Mouse (Mus musculus) lung, embryonic 16.5 days (tissue): Measurements from ENCODE around the gene Tubb2a. TPM values are rescaled to one million over a fixed set of nuclear protein-coding genes. Genes with fewer than 3 reads are reported as not detected.
A peak's percentile ranks its signal among the peaks of the same experiment; 100 is the strongest.
"Not testable (repeated sequence)": the region's sequence is repeated elsewhere in the genome, so short reads cannot be mapped to it uniquely, and the experiment has no call there.

Source experiments
- ATAC-seq: fragments of 200-750 bp; cut with Nextera tagmentation; 2 replicates; pipeline ENCODE4 v1.8.0; 2017; ENCODE audit warnings: low read depth, mild to moderate bottlenecking, moderate library complexity
- H3K27ac ChIP-seq: fragments of 300-500 bp; sonication (generic); 2 replicates; pipeline ENCODE4 v1.5.1; 2014; ENCODE audit warnings: mild to moderate bottlenecking, control low read depth, low read length
- H3K27me3 ChIP-seq: fragments of 300-500 bp; sonication (generic); 2 replicates; pipeline ENCODE4 v1.6.1; 2014; ENCODE audit warnings: low read depth, low read length, mixed read lengths; ENCODE audit not compliant: control insufficient read depth, insufficient read depth
- H3K36me3 ChIP-seq: fragments of 300-500 bp; sonication (generic); 2 replicates; pipeline ENCODE4 v1.6.1; 2014; ENCODE audit warnings: low read length; ENCODE audit not compliant: control insufficient read depth, insufficient read depth
- H3K4me1 ChIP-seq: fragments of 300-500 bp; sonication (generic); replicated peaks from 2 replicates; pipeline ENCODE4 v1.6.1; 2014; ENCODE audit warnings: low read length, mixed read lengths; ENCODE audit not compliant: control insufficient read depth, insufficient read depth
- H3K4me2 ChIP-seq: fragments of 300-500 bp; sonication (generic); 2 replicates; pipeline ENCODE4 v1.6.1; 2014; ENCODE audit warnings: low read depth, low read length, control low read depth
- H3K4me3 ChIP-seq: fragments of 300-500 bp; sonication (generic); 2 replicates; pipeline ENCODE4 v1.5.1; 2014; ENCODE audit warnings: mild to moderate bottlenecking, low read length, control low read depth
- H3K9ac ChIP-seq: fragments of 300-500 bp; sonication (generic); 2 replicates; pipeline ENCODE4 v1.6.1; 2014; ENCODE audit warnings: low read length, control low read depth
- H3K9me3 ChIP-seq: fragments of 300-500 bp; sonication (generic); 2 replicates; pipeline ENCODE4 v1.6.1; 2016; ENCODE audit warnings: low read length; ENCODE audit not compliant: control insufficient read depth
- WGBS: fragments of 180-500 bp; shearing (Covaris S2); extraction: QIAGEN DNeasy Blood & Tissue Kit; methylation state at CpG from one replicate; pipeline ENCODE4 v1.1.7; 2014; 5-methylcytosine and 5-hydroxymethylcytosine counted together
- polyA plus RNA-seq: library from polyadenylated mRNA; unstranded; fragments of >200 nt; fragmentation: Nextera tagmentation; extraction: Ambion mirVana; gene quantifications from 2 replicates; pipeline ENCODE4 v1.2.1, GENCODE M21; 2015

Tubb2a gene
- polyA plus RNA-seq, 1 experiment from 2014 or later: 185 TPM

- Histone ChIP-seq H3K4me1 (peaks cover 15% of the 10 kb centered on the region), H3K4me2 (no peak overlapping the region), H3K27me3 (no peaks in the 10 kb centered on the region), H3K36me3 (no peaks in the 10 kb centered on the region), H3K27ac (no peak overlapping the region), H3K9ac (no peak overlapping the region), H3K4me3 (no peak overlapping the region), H3K9me3 (no peaks in the 10 kb centered on the region)
- WGBS: 72% methylated on average over 4 of the region's 4 CpGs
- ATAC-seq: no peak
Observed at GRCm38 (mm10) chr13:34081926-34082325, 4.1 kb upstream of the Tubb2a start.

DNA sequence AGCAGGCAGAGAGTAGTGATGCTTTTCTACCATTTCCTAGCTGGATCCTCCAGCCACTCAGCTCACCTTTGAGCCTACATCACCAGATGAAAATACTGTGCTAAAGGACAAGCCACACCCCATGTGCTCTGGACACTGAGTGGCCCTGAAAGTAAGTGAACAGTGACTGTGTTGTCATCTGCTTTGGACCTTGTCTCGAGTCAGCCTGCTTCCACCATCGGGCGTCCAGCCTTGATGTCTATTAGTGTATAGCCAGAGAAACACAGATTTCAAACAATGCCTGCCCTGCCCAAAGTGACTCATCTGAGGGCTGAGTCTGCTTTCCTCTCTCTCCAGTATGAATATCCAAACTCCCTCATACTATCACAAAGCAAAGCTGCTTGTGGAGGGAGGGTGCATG is 2.0 kb upstream of the Tubb2a start:
- Histone ChIP-seq H3K4me2 (no peak overlapping the region), H3K36me3 (no peaks in the 10 kb centered on the region; the same call in none of the 2 replicates)

DNA sequence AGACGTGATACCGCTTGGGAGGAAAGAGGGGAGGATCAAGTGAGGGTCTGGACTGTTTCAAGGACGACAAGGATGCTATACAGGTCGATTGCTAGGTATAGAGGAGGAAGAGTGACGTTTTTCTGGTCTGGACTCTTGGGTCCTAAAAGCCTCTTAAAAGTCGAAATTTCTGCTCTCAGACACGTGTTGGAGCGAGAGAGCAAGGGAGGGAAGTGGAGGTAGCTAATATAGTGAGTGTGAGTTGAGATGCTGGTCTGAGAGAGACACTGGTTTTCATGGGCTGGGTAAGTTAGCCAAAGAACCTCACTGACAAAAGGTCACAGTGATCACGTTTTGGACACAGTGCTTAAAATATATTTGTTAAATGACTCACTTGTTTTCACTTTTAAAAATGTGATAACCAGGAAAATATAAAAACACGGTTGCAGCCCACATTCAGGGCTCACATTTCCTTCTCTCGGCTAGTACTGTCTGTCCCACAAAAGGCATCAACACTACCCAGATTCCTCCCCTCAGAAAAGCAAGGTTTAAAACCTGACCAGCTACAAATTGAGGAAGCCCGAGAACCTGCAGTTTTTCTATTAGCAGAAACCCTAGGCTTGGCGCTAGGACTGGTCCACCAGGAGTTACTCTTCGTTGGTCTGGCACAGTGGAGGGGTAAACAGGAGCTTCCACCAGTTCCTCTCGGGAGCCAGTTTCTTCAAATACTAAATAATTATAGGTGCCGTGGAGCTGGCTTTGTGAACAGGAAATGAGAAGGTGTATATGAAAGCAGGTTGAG is 883 bp upstream of the Tubb2a start:
- Histone ChIP-seq H3K9me3 (no peaks in the 10 kb centered on the region), H3K4me1 (peaks cover 14% of the 10 kb centered on the region), H3K27ac (no peak overlapping the region), H3K36me3 (peaks cover under 1% of the 10 kb centered on the region), H3K9ac (peak overlapping the region; percentile 85), H3K27me3 (no peaks in the 10 kb centered on the region), H3K4me3 (peak overlapping the region; percentile 75), H3K4me2 (peak overlapping the region; percentile 74)
- WGBS: 32% methylated on average over 16 of the region's 16 CpGs
- 0 out of 2 replicates have a peak, but pooled peaks have one; percentile 8 for ATAC-seq

More for the DNA sequence above, 2.0 kb upstream of the Tubb2a start:
- no peak overlapping the region for H3K27ac ChIP-seq
- H3K4me3 ChIP-seq: no peak overlapping the region
- ATAC-seq: no peak
- H3K27me3 ChIP-seq: no peaks in the 10 kb centered on the region
- no peaks in the 10 kb centered on the region for H3K9me3 ChIP-seq
- H3K9ac ChIP-seq: no peak overlapping the region
- 70% methylated on average over 3 of the region's 3 CpGs for WGBS
- peaks cover 20% of the 10 kb centered on the region for H3K4me1 ChIP-seq

GRCm38 (mm10) chr13:34076561-34077491 is 981 bp downstream of the Tubb2a start:
- Histone ChIP-seq H3K9me3 (no peaks in the 10 kb centered on the region), H3K4me3 (peak overlapping the region; percentile 75), H3K9ac (peak overlapping the region; percentile 85), H3K4me2 (peak overlapping the region; percentile 74), H3K27me3 (no peaks in the 10 kb centered on the region), H3K36me3 (peaks cover 2% of the 10 kb centered on the region), H3K4me1 (peaks cover 14% of the 10 kb centered on the region), H3K27ac (no peak overlapping the region)
- peak; percentile 54 for ATAC-seq
- WGBS: 32% methylated on average over 20 of the region's 20 CpGs

- WGBS: 85% methylated on average over 6 of the region's 6 CpGs
Observed at GRCm38 (mm10) chr13:34075893-34076292, 1.9 kb downstream of the Tubb2a start.

DNA sequence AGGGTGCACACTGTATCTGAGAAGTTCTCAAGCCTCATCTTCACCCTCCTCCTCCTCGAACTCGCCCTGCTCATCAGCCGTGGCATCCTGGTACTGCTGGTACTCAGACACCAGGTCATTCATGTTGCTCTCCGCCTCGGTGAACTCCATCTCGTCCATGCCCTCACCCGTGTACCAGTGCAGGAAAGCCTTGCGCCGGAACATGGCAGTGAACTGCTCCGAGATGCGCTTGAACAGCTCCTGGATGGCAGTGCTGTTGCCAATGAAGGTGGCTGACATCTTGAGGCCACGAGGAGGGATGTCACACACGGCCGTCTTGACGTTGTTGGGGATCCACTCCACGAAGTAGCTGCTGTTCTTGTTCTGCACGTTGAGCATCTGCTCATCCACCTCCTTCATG is 3.4 kb downstream of the Tubb2a start:
- 98% methylated on average over 9 of the region's 17 CpGs for WGBS
- not testable (repeated sequence) for H3K9me3 ChIP-seq, H3K27me3 ChIP-seq, ATAC-seq, H3K4me2 ChIP-seq, H3K36me3 ChIP-seq, H3K27ac ChIP-seq, H3K4me3 ChIP-seq, H3K9ac ChIP-seq
- peaks cover 19% of the 10 kb centered on the region for H3K4me1 ChIP-seq

More at GRCm38 (mm10) chr13:34075893-34076292, 1.9 kb downstream of the Tubb2a start:
- not testable (repeated sequence) for H3K4me3 ChIP-seq, H3K27me3 ChIP-seq, H3K27ac ChIP-seq, H3K9me3 ChIP-seq, H3K36me3 ChIP-seq, H3K4me2 ChIP-seq, ATAC-seq, H3K9ac ChIP-seq
- H3K4me1 ChIP-seq: peaks cover 14% of the 10 kb centered on the region

DNA sequence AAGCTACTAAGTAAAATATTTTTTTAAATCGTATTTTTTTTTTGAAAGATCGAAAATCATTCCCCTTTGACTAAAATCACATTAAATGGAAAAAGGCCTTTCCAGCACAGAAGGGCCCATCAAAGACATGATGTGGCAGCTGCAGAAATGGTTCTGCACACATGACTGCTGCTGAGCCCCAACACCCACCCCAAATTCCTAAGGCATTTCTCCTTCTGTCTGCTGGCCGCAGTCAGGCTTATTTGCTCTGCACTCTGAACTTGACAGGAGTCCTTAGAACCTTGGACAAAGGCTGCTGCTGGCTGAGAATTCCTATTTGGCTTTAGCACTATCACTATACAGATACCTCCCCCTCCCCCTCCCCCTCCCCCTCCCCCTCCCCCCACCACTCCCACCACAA is 5.0 kb downstream of the Tubb2a start:
- Histone ChIP-seq H3K4me3 (no peak overlapping the region), H3K36me3 (peaks cover 2% of the 10 kb centered on the region)
- WGBS: 66% methylated on average over 3 of the region's 3 CpGs

GRCm38 (mm10) chr13:34071836-34072235 is 6.0 kb downstream of the Tubb2a start:
- no peak overlapping the region for H3K4me2 ChIP-seq
- H3K27ac ChIP-seq: no peak overlapping the region
- H3K4me3 ChIP-seq: no peak overlapping the region
- H3K27me3 ChIP-seq: no peaks in the 10 kb centered on the region
- H3K9me3 ChIP-seq: no peaks in the 10 kb centered on the region
- no peak overlapping the region for H3K9ac ChIP-seq
- H3K36me3 ChIP-seq: peaks cover 2% of the 10 kb centered on the region
- no peak for ATAC-seq
- peaks cover 10% of the 10 kb centered on the region for H3K4me1 ChIP-seq
- 86% methylated on average over 6 of the region's 6 CpGs for WGBS

More for the DNA sequence above, 5.0 kb downstream of the Tubb2a start:
- no peak overlapping the region for H3K4me2 ChIP-seq
- no peaks in the 10 kb centered on the region for H3K27me3 ChIP-seq
- no peak overlapping the region; the same call in 1 of the 2 replicates for H3K27ac ChIP-seq
- H3K9me3 ChIP-seq: no peaks in the 10 kb centered on the region
- H3K9ac ChIP-seq: no peak overlapping the region
- peaks cover 13% of the 10 kb centered on the region for H3K4me1 ChIP-seq
- ATAC-seq: no peak

DNA sequence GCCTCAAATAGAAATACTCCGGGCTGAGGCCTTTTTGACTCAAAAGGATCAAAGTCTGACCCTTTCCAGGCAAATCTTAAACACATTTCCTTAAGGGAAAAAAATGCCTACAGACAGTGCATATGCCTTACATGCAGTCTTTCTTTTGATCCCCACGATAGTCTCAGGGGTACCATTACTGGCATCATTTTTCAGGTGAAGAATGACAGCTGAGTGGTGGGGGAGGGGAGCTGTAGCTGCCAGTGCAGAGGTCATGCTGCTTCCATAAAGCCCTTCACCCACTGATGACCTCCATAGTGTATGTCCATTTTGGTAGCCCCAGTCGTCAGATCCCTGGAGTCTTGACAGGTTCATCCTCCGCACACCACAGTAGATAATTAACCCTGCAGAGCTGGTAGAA is 7.5 kb downstream of the Tubb2a start:
- 35% methylated on average over 4 of the region's 4 CpGs for WGBS
- no peak for ATAC-seq
- Histone ChIP-seq H3K36me3 (peaks cover 2% of the 10 kb centered on the region), H3K9ac (no peak overlapping the region), H3K9me3 (no peaks in the 10 kb centered on the region), H3K4me3 (no peak overlapping the region), H3K4me2 (no peak overlapping the region), H3K4me1 (peaks cover 5% of the 10 kb centered on the region; the same call in 1 of the 2 replicates), H3K27me3 (no peaks in the 10 kb centered on the region), H3K27ac (no peak overlapping the region)
